Mouse (Mus musculus): ENCODE results near the gene Vax1. TPM values are rescaled to one million over a fixed set of nuclear protein-coding genes. Genes with fewer than 3 reads are reported as not detected.

Gene Vax1
- total and polyA plus RNA-seq, 3 experiments, result not detected

DNA sequence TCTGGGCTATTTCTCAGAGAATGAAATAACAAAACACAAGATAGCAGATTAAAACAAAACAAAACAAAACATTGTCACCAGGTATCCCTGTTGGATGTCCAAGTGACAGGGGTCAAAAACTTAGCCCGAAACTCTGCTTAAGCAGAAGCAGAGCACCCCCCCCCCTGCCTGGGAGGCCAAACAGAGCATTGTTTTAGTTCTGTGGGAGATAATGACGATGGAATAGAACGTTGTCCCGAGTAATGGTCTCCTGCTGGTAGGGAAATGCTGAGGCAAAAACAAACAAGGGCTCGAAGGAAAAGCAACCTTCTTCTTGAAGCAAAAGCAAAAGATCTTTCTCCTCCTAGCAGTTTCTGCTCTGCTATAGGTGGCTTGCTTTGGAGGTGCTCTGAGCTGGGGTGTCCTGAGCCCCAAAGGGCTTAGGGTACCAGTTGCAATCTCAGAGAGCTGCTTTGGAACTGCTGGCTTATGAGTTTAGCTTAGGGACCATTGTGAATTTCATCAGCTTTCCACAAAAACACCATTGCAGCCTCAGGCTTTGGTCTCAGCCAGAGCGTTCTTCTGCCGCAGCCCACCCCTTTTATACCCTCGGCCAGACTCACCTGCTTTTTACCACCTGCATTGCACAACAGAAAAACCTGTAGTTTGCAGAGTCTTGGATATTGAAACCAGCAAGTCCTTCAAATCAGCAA is 20.7 kb upstream of the Vax1 start:
- no peaks in the 10 kb centered on the region for H3K36me3 ChIP-seq (ENCODE audit: control insufficient read depth, insufficient read depth, low read length)
- H3K27me3 ChIP-seq (ENCODE audit: control insufficient read depth, insufficient read depth, low read length), result peaks cover 20% of the 10 kb centered on the region
- H3K4me3 ChIP-seq, result no peak overlapping the region
- intact Hi-C loops (cut with DNase I), result no loop called here
- H3K9ac ChIP-seq (ENCODE audit: low read depth, low read length), result no peak overlapping the region
- TF ChIP-seq POLR2A (IDR thresholded peaks at IDR 0.05; ENCODE audit: insufficient read depth, low read depth, low read length) (no peak), CTCF (IDR thresholded peaks at IDR 0.05) (no peak), EP300 (IDR thresholded peaks at IDR 0.05; ENCODE audit: insufficient read depth, low read depth, low read length) (no peak)
- no peaks in the 10 kb centered on the region for H3K4me1 ChIP-seq (ENCODE audit: control insufficient read depth, insufficient read depth, low read length)
- no peaks in the 10 kb centered on the region for H3K79me2 ChIP-seq (replicated peaks; ENCODE audit: control insufficient read depth, insufficient read depth, low read length)
- no peak for DNase-seq
- WGBS, result 6% methylated on average over 8 of the region's 8 CpGs
- no peak overlapping the region for H3K27ac ChIP-seq

DNA sequence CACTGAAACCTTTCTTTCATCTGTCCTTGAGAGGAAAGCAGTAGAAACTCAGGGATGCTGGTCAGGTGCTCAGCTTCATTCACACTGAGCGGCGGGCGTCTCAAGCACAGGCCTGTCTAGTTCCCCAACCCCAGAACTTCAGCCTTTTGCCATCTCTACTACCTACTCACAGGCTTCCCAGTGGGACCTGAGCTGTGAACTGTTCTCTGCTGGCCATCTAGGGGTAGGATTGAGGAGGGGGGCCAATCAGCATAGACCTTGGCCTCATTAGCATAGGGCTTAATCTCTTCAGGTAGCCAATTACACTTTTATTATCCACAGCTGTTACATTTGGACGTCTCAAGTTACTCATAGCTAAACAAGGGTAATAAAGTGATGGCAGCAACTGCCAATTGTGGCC is 19.1 kb upstream of the Vax1 start:
- no peak overlapping the region for H3K9ac ChIP-seq (ENCODE audit: low read depth, low read length)
- H3K27me3 ChIP-seq (ENCODE audit: control insufficient read depth, insufficient read depth, low read length), result peaks cover 14% of the 10 kb centered on the region
- H3K4me1 ChIP-seq (ENCODE audit: control insufficient read depth, insufficient read depth, low read length), result no peaks in the 10 kb centered on the region
- intact Hi-C loops (cut with DNase I), result no loop called here
- H3K36me3 ChIP-seq (ENCODE audit: control insufficient read depth, insufficient read depth, low read length), result no peaks in the 10 kb centered on the region
- WGBS, result 29% methylated on average over 4 of the region's 4 CpGs
- DNase-seq, result no peak
- no peak for TF ChIP-seq EP300 (IDR thresholded peaks at IDR 0.05; ENCODE audit: insufficient read depth, low read depth, low read length)
- no peak for TF ChIP-seq CTCF (IDR thresholded peaks at IDR 0.05)
- no peak for TF ChIP-seq POLR2A (IDR thresholded peaks at IDR 0.05; ENCODE audit: insufficient read depth, low read depth, low read length)
- no peak overlapping the region for H3K4me3 ChIP-seq
- H3K79me2 ChIP-seq (replicated peaks; ENCODE audit: control insufficient read depth, insufficient read depth, low read length), result no peaks in the 10 kb centered on the region
- H3K27ac ChIP-seq, result no peak overlapping the region

GRCm38 (mm10) chr19:59184000-59184399 is 14.1 kb upstream of the Vax1 start:
- peaks cover 6% of the 10 kb centered on the region for H3K27me3 ChIP-seq (ENCODE audit: control insufficient read depth, insufficient read depth, low read length)

GRCm38 (mm10) chr19:59173341-59174015 is 3.6 kb upstream of the Vax1 start:
- 23% methylated on average over 6 of the region's 6 CpGs for WGBS
- H3K9ac ChIP-seq (ENCODE audit: low read depth, low read length), result no peak overlapping the region
- 0 out of 2 replicates have a peak, but pooled peaks cover 1% of the 10 kb centered on the region for H3K4me1 ChIP-seq (ENCODE audit: control insufficient read depth, insufficient read depth, low read length)
- H3K27ac ChIP-seq, result no peak overlapping the region
- H3K27me3 ChIP-seq (ENCODE audit: control insufficient read depth, insufficient read depth, low read length), result peaks cover 30% of the 10 kb centered on the region
- DNase-seq, result no peak
- H3K36me3 ChIP-seq (ENCODE audit: control insufficient read depth, insufficient read depth, low read length), result no peaks in the 10 kb centered on the region
- H3K4me3 ChIP-seq, result no peak overlapping the region
- TF ChIP-seq POLR2A (IDR thresholded peaks at IDR 0.05; ENCODE audit: insufficient read depth, low read depth, low read length) (no peak), CTCF (IDR thresholded peaks at IDR 0.05) (no peak), EP300 (IDR thresholded peaks at IDR 0.05; ENCODE audit: insufficient read depth, low read depth, low read length) (no peak)
- no peaks in the 10 kb centered on the region for H3K79me2 ChIP-seq (replicated peaks; ENCODE audit: control insufficient read depth, insufficient read depth, low read length)
- intact Hi-C loops (cut with DNase I), result no loop called here

More at GRCm38 (mm10) chr19:59184000-59184399, 14.1 kb upstream of the Vax1 start:
- intact Hi-C loops (cut with DNase I), result no loop called here
- no peak for TF ChIP-seq POLR2A (IDR thresholded peaks at IDR 0.05; ENCODE audit: insufficient read depth, low read depth, low read length)
- TF ChIP-seq EP300 (IDR thresholded peaks at IDR 0.05; ENCODE audit: insufficient read depth, low read depth, low read length), result no peak
- TF ChIP-seq CTCF (IDR thresholded peaks at IDR 0.05), result no peak
- Histone ChIP-seq H3K4me1 (ENCODE audit: control insufficient read depth, insufficient read depth, low read length) (no peaks in the 10 kb centered on the region), H3K9ac (ENCODE audit: low read depth, low read length) (no peak overlapping the region), H3K27ac (no peak overlapping the region), H3K36me3 (ENCODE audit: control insufficient read depth, insufficient read depth, low read length) (no peaks in the 10 kb centered on the region), H3K4me3 (no peak overlapping the region), H3K79me2 (replicated peaks; ENCODE audit: control insufficient read depth, insufficient read depth, low read length) (no peaks in the 10 kb centered on the region)
- peak in 1 of 2 experiments; percentile 18 for DNase-seq
- 25% methylated on average over 3 of the region's 3 CpGs for WGBS

DNA sequence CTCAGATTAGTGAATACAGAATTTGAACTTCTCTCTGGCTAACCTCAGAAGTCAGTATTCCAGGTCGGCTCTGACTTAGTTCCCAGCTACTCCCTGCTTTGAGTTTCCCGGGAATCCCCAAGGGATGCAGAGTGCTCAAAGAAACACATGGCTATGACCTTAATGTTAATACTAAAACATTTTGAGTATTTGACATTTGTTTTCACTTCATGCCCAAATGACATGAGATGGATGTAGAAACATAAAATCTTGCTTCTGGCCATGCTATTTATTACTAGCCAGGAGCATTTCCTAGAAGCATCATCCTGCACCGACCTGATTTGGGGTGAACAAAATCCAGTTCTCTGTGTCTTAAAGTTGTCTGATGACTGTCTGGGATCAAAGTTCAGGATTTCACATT is 2.9 kb upstream of the Vax1 start:
- no peak for TF ChIP-seq POLR2A (IDR thresholded peaks at IDR 0.05; ENCODE audit: insufficient read depth, low read depth, low read length)
- no peak for TF ChIP-seq CTCF (IDR thresholded peaks at IDR 0.05)
- TF ChIP-seq EP300 (IDR thresholded peaks at IDR 0.05; ENCODE audit: insufficient read depth, low read depth, low read length), result no peak

DNA sequence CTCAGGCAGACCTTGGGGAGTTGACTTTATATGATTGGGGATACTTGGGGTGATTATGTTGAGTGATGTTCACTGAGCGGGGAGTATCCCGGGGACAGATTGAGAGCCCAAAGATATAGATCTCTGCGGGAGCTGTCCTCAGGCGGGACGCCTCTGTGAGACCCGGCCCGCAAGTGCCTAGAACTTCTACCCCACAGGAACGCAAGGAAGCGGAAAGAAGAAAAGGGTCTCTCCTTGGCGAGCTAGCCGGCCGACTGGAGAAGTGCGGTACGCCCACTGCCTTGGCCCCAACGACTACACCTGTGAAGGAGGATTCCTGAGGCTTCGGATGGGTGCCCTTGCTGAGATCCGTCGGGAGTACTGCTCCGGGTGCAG is 2.0 kb upstream of the Vax1 start:
- Histone ChIP-seq H3K27ac (no peak overlapping the region), H3K9ac (ENCODE audit: low read depth, low read length) (no peak overlapping the region), H3K4me1 (ENCODE audit: control insufficient read depth, insufficient read depth, low read length) (0 out of 2 replicates have a peak, but pooled peaks cover 1% of the 10 kb centered on the region), H3K27me3 (ENCODE audit: control insufficient read depth, insufficient read depth, low read length) (peaks cover 34% of the 10 kb centered on the region), H3K36me3 (ENCODE audit: control insufficient read depth, insufficient read depth, low read length) (no peaks in the 10 kb centered on the region), H3K4me3 (no peak overlapping the region), H3K79me2 (replicated peaks; ENCODE audit: control insufficient read depth, insufficient read depth, low read length) (no peaks in the 10 kb centered on the region)
- TF ChIP-seq POLR2A (IDR thresholded peaks at IDR 0.05; ENCODE audit: insufficient read depth, low read depth, low read length) (no peak), CTCF (IDR thresholded peaks at IDR 0.05) (no peak), EP300 (IDR thresholded peaks at IDR 0.05; ENCODE audit: insufficient read depth, low read depth, low read length) (no peak)
- intact Hi-C loops (cut with DNase I), result no loop called here
- no peak for DNase-seq
- 1% methylated on average over 19 of the region's 19 CpGs for WGBS

More for the DNA sequence above, 2.9 kb upstream of the Vax1 start:
- no peak for DNase-seq
- WGBS, result 8% methylated on average over 3 of the region's 3 CpGs
- Histone ChIP-seq H3K27me3 (ENCODE audit: control insufficient read depth, insufficient read depth, low read length) (peaks cover 31% of the 10 kb centered on the region), H3K36me3 (ENCODE audit: control insufficient read depth, insufficient read depth, low read length) (no peaks in the 10 kb centered on the region), H3K9ac (ENCODE audit: low read depth, low read length) (no peak overlapping the region), H3K79me2 (replicated peaks; ENCODE audit: control insufficient read depth, insufficient read depth, low read length) (no peaks in the 10 kb centered on the region), H3K4me3 (no peak overlapping the region), H3K27ac (no peak overlapping the region), H3K4me1 (ENCODE audit: control insufficient read depth, insufficient read depth, low read length) (0 out of 2 replicates have a peak, but pooled peaks cover 1% of the 10 kb centered on the region)
- intact Hi-C loops (cut with DNase I), result no loop called here
